Mouse (Mus musculus) left cerebral cortex, postnatal 10 days (tissue): ENCODE data around the gene Gm33543. TPM values are rescaled to one million over a fixed set of nuclear protein-coding genes. Genes with fewer than 3 reads are reported as not detected.

Experiments used
- DNase-seq, 2 experiments: peaks; one replicate each; pipeline ENCODE4 v3.0.0; 2021 to 2022; ENCODE audit warnings: low spot score in 2 of 2, mixed read lengths in 1 of 2; ENCODE audit errors: extremely low spot score in 1 of 2
- intact Hi-C: fragments of 180-260 bp; cut with DNase I; formaldehyde crosslinking; loops from one replicate; pipeline ENCODE4 v1.15.1; 2025
- total RNA-seq, 2 experiments: library from RNA; stranded (reverse); gene quantifications; 2 replicates each; pipeline ENCODE4 v1.2.3; 2021

Gm33543 gene
- not detected for total RNA-seq

GRCm38 (mm10) chr10:95842789-95843637 lies at the start of gene Gm33543:
TSS of gene Gm33543 (minus strand) at chr10:95842930.
- DNase-seq = no peak
- intact Hi-C loops = no loop called here

GRCm38 (mm10) chr10:95892132-95892531 lies 49.4 kb upstream of the Gm33543 start:
- DNase-seq = no peak
- intact Hi-C loops = loop anchor here (10.0 kb wide), 1 partner anchor 407 kb away; no protein-coding TSS in a partner anchor

- DNase-seq = no peak
- intact Hi-C loops = loop anchor here (10.0 kb wide), 1 partner anchor 407 kb away; no protein-coding TSS in a partner anchor
These were observed 48.7 kb upstream of the Gm33543 start for GRCm38 (mm10) chr10:95891214-95891960.

GRCm38 (mm10) chr10:95883761-95884517 lies 41.2 kb upstream of the Gm33543 start:
- DNase-seq = no peak
- intact Hi-C loops = no loop called here

GRCm38 (mm10) chr10:95882036-95882435 lies 39.3 kb upstream of the Gm33543 start:
- intact Hi-C loops = no loop called here
- no peak for DNase-seq

- DNase-seq = no peak
- intact Hi-C loops = no loop called here
These were observed 37.5 kb upstream of the Gm33543 start for GRCm38 (mm10) chr10:95879983-95880934.

GRCm38 (mm10) chr10:95870782-95871181 lies 28.1 kb upstream of the Gm33543 start:
- no peak for DNase-seq
- intact Hi-C loops = no loop called here

GRCm38 (mm10) chr10:95868348-95868747 lies 25.6 kb upstream of the Gm33543 start:
- intact Hi-C loops = no loop called here
- no peak for DNase-seq

GRCm38 (mm10) chr10:95867596-95867995 lies 24.9 kb upstream of the Gm33543 start:
- intact Hi-C loops = no loop called here

GRCm38 (mm10) chr10:95864349-95865124 lies 21.8 kb upstream of the Gm33543 start:
- intact Hi-C loops = no loop called here
- peak in 1 of 2 experiments; percentile 28 for DNase-seq

More at GRCm38 (mm10) chr10:95867596-95867995, 24.9 kb upstream of the Gm33543 start:
- no peak for DNase-seq

- DNase-seq = no peak
- intact Hi-C loops = no loop called here
These were observed 19.9 kb upstream of the Gm33543 start for GRCm38 (mm10) chr10:95862664-95863063.

- no peak for DNase-seq
- intact Hi-C loops = loop anchor here (5.0 kb wide), 1 partner anchor 306 kb away; no protein-coding TSS in a partner anchor
These were observed 15.4 kb upstream of the Gm33543 start for GRCm38 (mm10) chr10:95858164-95858563.

GRCm38 (mm10) chr10:95855411-95855810 lies 12.7 kb upstream of the Gm33543 start:
- intact Hi-C loops = loop anchor here (5.0 kb wide), 1 partner anchor 303 kb away; no protein-coding TSS in a partner anchor
- DNase-seq = no peak

GRCm38 (mm10) chr10:95850504-95850903 lies 7.8 kb upstream of the Gm33543 start:
- no peak for DNase-seq
- intact Hi-C loops = no loop called here

GRCm38 (mm10) chr10:95846739-95847138 lies 4.0 kb upstream of the Gm33543 start:
- DNase-seq = no peak
- intact Hi-C loops = no loop called here

- no peak for DNase-seq
- intact Hi-C loops = no loop called here
These were observed 3.6 kb upstream of the Gm33543 start for GRCm38 (mm10) chr10:95846281-95846680.

GRCm38 (mm10) chr10:95843878-95844277 lies 1.1 kb upstream of the Gm33543 start:
- intact Hi-C loops = no loop called here
- no peak for DNase-seq
